Mouse (Mus musculus) urinary bladder, adult 18-20 months (tissue): Measurements from ENCODE around the gene Gls2.
"Not testable (repeated sequence)": the region's sequence is repeated elsewhere in the genome, so short reads cannot be mapped to it uniquely, and the experiment has no call there.

Source experiments
- DNase-seq, 2 experiments: peaks; one replicate each; pipeline ENCODE4 v3.0.0; 2022; ENCODE audit warnings: low spot score in 2 of 2, mixed read lengths in 2 of 2

Gls2 gene

GRCm38 (mm10) chr10:128194024-128194550 is at the start of gene Gls2:
Gene Gls2 (plus strand): TSS chr10:128194457.
- DNase-seq, result peak; percentile 93

GRCm38 (mm10) chr10:128144961-128145360 is 49.3 kb upstream of the Gls2 start:
- DNase-seq, result no peak

DNA sequence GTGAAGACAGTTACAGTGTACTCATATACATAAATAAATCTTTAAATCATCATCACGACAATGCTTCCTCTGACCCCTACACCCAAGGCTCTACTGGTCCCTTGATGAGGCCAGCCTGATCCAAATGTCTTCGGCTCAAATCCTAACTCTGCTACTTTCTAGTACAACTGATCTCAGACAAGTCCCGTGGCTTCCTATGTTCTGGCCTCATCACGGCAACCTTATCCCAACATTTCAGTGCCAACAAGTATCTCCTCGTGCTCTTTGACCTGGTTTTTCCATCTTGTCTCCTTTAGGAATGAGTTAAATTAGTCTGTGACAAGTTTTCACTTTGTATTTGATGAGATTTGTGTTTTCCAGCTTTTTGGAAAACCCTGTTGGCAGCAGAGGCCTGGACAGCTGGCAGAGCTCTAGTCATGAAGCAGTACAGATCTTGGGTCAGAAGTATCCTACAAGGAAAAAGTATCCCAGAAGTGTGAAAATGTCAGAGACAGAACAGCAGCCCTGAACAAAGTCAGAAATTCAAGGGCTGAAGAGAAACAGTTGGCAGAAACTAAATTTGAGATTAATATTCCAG is 45.4 kb upstream of the Gls2 start:
- no peak for DNase-seq

DNA sequence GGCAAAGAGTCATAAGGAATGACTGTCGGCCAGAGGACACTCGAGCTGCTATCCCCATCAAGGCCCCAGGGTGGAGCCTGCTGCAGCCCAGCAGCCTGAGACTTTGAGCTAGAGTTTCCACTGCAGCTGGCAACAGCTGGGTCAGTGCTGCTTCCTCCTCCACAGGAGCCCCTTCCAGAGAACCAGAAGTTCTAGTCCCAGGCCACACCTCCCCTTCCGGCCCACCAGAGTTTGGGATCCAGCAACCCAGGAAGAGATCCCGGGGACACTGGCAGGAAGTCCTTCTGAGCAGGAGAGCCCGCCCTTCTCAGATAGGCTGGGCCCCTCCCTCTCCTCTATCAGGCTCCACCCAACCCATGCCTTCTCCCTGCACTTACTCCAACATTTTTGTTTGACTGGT is 44.7 kb upstream of the Gls2 start:
- peak; percentile 64 to 83 for DNase-seq

DNA sequence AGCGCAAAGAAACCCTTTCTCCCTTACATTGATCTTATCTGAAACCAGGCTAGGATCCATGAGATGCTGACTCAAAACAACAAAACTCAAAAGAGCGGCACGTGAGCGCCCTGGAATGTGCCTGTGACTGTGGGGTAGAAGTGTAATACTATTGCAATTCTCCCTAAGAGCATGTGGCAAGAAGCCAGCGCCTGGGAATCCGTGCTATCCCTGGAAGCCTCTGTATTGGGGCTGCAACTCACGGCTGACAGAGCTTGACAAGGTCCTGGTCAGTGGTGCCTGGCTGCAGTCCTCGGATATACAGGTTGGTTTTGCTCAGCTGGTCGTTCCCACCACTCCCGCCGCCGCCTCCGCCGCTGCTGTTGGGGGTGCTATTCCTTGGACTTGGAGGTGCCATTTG is 43.3 kb upstream of the Gls2 start:
- peak in 1 of 2 experiments; percentile 25 for DNase-seq

DNA sequence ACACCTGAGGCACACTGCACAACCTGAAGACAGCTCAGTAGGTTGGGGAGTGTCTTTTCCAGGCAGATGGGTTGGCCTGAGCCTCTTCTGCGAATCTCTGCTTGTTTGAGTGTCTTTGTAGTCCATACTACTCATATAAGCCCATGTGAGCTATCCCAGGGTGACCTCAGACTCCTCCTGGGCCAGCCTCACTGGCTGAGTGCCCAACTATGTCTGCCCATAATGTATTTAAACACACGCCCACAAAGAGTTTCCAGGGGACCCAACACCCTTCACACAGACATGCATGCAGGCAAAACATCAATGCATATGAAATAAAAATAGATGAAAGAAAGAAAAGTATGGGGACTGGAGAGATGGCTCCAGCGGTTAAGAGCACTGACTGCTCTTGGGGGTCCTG is 40.3 kb upstream of the Gls2 start:
- DNase-seq, result no peak

DNA sequence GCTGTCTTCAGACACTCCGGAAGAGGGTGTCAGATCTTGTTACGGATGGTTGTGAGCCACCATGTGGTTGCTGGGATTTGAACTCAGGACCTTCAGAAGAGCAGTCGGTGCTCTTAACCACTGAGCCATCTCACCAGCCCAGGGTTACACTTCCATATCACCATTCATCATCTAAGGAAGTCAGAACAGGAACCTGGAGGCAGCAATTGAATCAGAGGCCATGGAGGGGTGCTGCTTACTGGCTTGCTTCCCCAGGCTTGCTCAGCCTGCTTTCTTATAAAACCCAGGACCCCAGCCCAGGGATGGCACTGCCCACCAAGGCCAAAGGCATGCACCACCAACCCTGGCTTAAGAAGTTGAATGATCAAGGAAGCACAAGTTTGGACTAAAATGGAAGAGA is 28.5 kb upstream of the Gls2 start:
- not testable (repeated sequence) for DNase-seq

GRCm38 (mm10) chr10:128167091-128167490 is 27.2 kb upstream of the Gls2 start:
- no peak for DNase-seq

DNA sequence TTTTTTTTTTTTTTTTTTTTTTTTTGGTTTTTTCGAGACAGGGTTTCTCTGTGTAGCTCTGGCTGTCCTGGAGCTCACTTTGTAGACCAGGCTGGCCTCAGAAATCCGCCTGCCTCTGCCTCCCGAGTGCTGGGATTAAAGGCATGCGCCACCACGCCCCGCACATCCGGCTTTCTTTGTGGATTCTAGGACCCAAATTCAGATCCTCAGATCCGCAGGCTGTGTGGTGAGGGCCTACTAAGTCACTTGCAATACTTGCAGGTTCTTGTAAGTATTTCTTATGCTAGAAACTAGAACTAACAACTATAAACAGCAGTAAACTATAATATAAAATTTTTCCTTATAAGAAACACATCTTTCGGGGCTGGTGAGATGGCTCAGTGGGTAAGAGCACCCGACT is 22.9 kb upstream of the Gls2 start:
- not testable (repeated sequence) for DNase-seq

DNA sequence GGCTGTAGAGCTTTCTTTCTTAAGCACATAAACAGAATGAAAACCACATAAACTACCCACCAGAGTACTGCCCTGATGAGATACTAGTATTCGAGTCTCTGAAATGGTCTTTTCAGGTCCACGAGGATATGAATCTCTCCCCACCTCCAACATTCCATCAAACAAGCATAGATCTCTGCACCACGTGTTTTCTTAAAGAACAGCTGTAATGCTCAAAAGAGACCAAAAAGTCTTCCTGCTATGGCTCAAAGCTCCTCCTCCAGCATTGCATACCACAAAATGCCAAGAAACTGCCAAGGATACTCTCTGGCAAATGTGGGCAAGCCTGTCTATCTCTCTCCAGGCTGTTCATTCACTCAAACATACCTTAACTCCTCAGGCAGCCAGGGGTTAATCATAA is 19.0 kb upstream of the Gls2 start:
- no peak for DNase-seq

DNA sequence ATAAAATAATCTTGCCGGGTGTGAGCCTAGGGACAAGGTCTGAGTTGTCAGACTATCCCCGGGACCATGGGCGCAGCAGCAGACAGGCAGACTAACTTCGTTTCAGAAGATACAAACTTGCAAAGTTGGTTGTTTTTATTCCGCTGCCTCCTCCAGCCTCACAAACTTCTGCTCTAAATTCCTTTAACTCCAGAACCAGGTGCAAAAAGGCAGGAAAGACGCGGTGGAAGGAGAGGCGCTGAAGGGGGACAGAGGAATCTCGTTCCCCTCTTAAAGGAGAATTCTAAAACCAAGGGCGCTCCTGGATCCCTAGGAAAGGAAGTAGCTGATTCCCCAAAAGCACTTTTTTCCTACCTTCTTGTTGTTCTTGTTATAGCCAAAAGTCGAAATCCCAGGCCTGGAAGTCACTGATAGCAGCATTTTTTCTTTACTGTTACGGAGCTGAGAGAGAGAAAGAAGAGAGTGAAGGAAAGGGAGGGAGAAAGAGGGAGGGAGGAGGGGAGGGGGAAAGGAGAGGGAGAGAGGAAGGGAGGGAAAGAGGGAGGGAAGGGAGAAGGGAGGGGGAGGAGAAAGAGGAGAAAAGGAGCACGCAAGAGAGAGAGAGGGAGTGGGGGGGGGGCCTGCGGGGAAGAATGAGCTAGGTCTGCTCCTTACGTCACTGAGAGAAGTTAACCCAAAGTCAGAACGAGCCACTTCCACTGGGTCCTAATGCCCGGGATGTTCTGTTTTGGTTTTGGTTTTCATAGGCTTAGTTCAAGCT is 18.1 kb upstream of the Gls2 start:
- DNase-seq, result peak; percentile 34 to 54

GRCm38 (mm10) chr10:128177316-128177715 is 16.9 kb upstream of the Gls2 start:
- DNase-seq, result no peak

DNA sequence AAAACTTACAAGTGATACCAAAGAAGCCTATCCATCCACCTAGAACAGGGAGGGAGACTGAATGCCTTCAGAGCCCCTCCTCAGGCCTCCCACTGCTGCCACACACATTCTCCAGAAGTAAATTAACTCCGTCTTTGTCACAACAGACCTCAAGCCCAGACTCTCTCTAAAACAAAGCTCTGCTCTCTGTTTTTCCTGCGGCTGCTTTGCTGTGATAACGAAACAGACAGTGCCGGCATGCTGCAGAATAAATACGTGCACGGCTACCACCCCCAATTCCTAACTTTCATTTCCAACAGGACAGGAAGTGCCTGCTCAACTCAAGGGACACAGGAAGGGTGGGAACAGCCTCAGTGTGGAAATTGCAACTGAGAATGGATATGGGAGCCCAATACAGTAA is 14.3 kb upstream of the Gls2 start, which contains the start of gene Rbms2:
Gene Rbms2, minus strand, starts transcription at position 309 of the 400 bp plus-strand sequence.
- peak in 1 of 2 experiments; percentile 21 for DNase-seq

GRCm38 (mm10) chr10:128184296-128184695 is 10.0 kb upstream of the Gls2 start:
- DNase-seq, result no peak

DNA sequence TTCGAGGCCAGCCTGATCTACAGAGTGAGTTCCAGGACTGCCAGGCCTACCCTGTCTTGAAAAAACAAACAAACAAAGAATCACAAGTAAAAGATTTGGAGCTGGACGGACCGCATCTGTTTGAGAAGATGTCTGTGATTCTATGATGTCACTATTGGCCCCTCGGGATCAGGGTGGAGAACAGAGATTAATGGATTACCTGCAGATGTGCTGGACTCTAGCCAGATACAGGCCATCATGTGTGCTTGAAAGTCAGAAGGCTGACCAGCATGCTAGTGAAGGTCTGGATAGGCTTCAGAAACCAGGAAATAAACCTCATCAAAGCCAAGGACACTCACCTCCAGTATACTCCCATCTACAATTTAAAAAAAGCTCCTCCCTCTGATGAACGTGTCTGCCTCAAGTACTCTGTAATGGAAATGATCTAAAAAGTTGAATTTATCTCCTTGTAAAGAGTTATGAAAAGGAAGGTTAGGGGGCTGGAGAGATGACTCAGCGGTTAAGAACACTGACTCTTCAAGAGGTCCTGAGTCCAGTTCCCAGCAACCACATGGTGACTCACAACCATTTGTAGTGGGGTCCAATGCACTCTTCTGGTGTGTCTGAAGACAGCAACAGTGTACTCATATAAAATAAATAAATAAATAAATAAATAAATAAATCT is 8.8 kb upstream of the Gls2 start:
- no peak for DNase-seq

GRCm38 (mm10) chr10:128185959-128186358 is 8.3 kb upstream of the Gls2 start:
- DNase-seq, result peak; percentile 52 to 58

- DNase-seq, result no peak
Observed at GRCm38 (mm10) chr10:128187181-128187605, 7.1 kb upstream of the Gls2 start.

DNA sequence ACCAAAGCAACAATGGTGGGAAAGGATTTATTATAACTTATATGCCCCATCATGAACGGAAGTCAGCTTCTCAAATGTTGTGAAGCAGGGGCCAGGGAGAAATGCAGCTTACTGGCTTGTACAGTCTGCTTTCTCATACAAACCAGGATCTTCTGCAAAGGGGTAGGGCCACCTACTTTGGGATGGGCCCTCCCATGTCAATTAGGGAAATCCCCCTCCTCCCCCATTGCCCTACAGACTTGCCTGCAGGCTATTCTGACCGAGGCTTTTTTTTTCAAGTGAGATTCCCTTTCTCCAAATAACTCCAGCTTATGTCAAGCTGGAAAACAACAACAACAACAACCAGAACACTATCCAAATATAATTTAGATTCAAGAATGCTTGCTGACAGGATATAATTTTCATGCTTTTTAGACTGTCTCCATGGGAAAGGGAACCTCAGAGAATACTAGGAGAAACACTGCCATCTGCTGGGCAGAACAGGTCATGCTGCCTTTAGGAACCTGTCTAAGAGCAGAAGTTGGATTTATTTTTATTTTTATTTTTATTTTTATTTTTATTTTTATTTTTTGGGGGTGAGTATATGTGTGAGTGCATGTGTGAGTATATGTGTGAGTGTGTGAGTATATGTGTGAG is 5.9 kb upstream of the Gls2 start:
- DNase-seq, result peak; percentile 43 to 49

DNA sequence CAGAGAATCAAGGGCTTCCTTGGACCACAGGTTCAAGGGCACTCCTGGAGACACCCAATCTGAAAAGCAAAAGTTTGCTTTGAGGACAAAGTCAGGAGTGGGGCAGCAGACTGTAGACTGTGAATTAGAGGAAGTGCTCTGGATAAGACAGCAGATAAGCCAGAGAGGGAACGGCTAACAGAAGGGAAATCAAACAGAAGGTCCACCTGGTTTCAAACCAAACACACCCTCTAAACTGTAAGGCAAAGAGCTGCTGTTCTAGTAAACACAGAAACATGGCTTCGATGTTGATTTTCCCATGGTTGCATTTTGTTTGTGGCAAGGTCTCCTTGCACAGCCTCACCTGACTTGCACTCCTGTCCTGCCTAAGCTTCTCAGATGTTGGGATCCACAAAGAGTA is 2.8 kb upstream of the Gls2 start:
- no peak for DNase-seq

DNA sequence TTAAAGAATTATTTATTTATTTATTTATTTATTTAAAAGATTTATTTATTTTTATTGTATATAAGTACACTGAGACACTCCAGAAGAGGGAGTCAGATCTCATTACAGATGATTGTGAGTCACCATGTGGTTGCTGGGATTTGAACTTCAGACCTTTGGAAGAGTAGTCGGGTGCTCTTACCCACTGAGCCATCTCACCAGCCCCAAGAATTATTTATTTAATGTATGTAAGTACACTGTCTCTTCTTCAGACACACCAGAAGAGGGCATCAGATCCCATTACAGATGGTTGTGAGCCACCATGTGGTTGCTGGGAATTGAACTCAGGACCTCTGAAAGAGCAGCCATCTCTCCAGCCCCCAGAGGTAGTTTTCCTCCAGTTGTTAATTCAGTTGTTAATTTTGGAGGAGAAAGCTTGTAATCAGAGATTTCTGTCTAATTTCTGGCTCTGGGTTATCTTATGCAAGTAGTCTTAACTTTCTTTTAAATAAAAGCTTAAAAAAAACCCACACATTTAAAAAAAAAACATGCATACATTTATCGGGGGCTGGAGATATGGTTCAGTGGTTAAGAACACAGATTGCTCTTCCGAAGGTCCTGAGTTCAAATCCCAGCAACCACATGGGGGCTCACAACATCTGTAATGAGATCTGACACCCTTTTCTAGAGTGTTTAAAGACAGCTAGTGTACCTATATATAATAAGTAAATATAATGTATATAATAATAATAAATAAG is 2.1 kb upstream of the Gls2 start:
- not testable (repeated sequence) for DNase-seq

- DNase-seq, result no peak
Observed at GRCm38 (mm10) chr10:128193113-128193512, 1.1 kb upstream of the Gls2 start.
